Mouse (Mus musculus): ENCODE data around the gene Exog. TPM values are rescaled to one million over a fixed set of nuclear protein-coding genes. Genes with fewer than 3 reads are reported as not detected.

Gene Exog
- polyA plus RNA-seq, 1 experiment from 2014 or later = 24.8 TPM

GRCm38 (mm10) chr9:119455967-119456366, 11.2 kb downstream of the Exog start:
- Histone ChIP-seq H3K36me3 (ENCODE audit: insufficient read depth, low read length) (peaks cover 24% of the 10 kb centered on the region; the same call in 1 of the 2 replicates), H3K9me3 (ENCODE audit: low read length) (no peaks in the 10 kb centered on the region), H3K9ac (replicated peaks; ENCODE audit: low read length) (no peak overlapping the region), H3K4me2 (replicated peaks; ENCODE audit: low read depth, low read length) (no peak overlapping the region), H3K27ac (ENCODE audit: low read length) (no peak overlapping the region), H3K27me3 (ENCODE audit: insufficient read depth, low read length) (no peaks in the 10 kb centered on the region), H3K4me1 (ENCODE audit: insufficient read depth, low read length) (no peaks in the 10 kb centered on the region), H3K4me3 (ENCODE audit: low read length) (no peak overlapping the region)
- ATAC-seq (ENCODE audit: low FRiP score, low TSS enrichment) = no peak
- 87% methylated on average over 14 of the region's 14 CpGs for whole genome bisulfite sequencing

- H3K36me3 ChIP-seq (ENCODE audit: insufficient read depth, low read length) = peaks cover 14% of the 10 kb centered on the region
Measured at GRCm38 (mm10) chr9:119457122-119457521, 12.4 kb downstream of the Exog start.

GRCm38 (mm10) chr9:119460410-119460809, 15.7 kb downstream of the Exog start:
- 39% methylated on average over 8 of the region's 8 CpGs for WGBS
- Histone ChIP-seq H3K36me3 (ENCODE audit: insufficient read depth, low read length) (peaks cover 31% of the 10 kb centered on the region), H3K27ac (ENCODE audit: low read length) (no peak overlapping the region), H3K9ac (replicated peaks; ENCODE audit: low read length) (no peak overlapping the region), H3K27me3 (ENCODE audit: insufficient read depth, low read length) (no peaks in the 10 kb centered on the region), H3K9me3 (ENCODE audit: low read length) (no peaks in the 10 kb centered on the region), H3K4me3 (ENCODE audit: low read length) (no peak overlapping the region), H3K4me1 (ENCODE audit: insufficient read depth, low read length) (no peaks in the 10 kb centered on the region), H3K4me2 (replicated peaks; ENCODE audit: low read depth, low read length) (no peak overlapping the region)
- ATAC-seq (ENCODE audit: low FRiP score, low TSS enrichment) = no peak

More at GRCm38 (mm10) chr9:119457122-119457521, 12.4 kb downstream of the Exog start:
- no peak for ATAC-seq (ENCODE audit: low FRiP score, low TSS enrichment)
- no peaks in the 10 kb centered on the region for H3K4me1 ChIP-seq (ENCODE audit: insufficient read depth, low read length)
- no peak overlapping the region for H3K9ac ChIP-seq (replicated peaks; ENCODE audit: low read length)
- no peaks in the 10 kb centered on the region for H3K9me3 ChIP-seq (ENCODE audit: low read length)
- no peak overlapping the region for H3K4me2 ChIP-seq (replicated peaks; ENCODE audit: low read depth, low read length)
- H3K27me3 ChIP-seq (ENCODE audit: insufficient read depth, low read length) = no peaks in the 10 kb centered on the region
- WGBS = 85% methylated on average over 14 of the region's 14 CpGs
- H3K27ac ChIP-seq (ENCODE audit: low read length) = no peak overlapping the region
- H3K4me3 ChIP-seq (ENCODE audit: low read length) = no peak overlapping the region

GRCm38 (mm10) chr9:119465056-119465455, 20.3 kb downstream of the Exog start:
- no peak for ATAC-seq (ENCODE audit: low FRiP score, low TSS enrichment)
- Histone ChIP-seq H3K27ac (ENCODE audit: low read length) (no peak overlapping the region), H3K4me1 (ENCODE audit: insufficient read depth, low read length) (no peaks in the 10 kb centered on the region), H3K9me3 (ENCODE audit: low read length) (no peaks in the 10 kb centered on the region), H3K4me2 (replicated peaks; ENCODE audit: low read depth, low read length) (no peak overlapping the region), H3K27me3 (ENCODE audit: insufficient read depth, low read length) (no peaks in the 10 kb centered on the region), H3K36me3 (ENCODE audit: insufficient read depth, low read length) (peaks cover 41% of the 10 kb centered on the region), H3K9ac (replicated peaks; ENCODE audit: low read length) (no peak overlapping the region), H3K4me3 (ENCODE audit: low read length) (no peak overlapping the region)
- whole genome bisulfite sequencing = 93% methylated on average over 6 of the region's 6 CpGs

GRCm38 (mm10) chr9:119465595-119465994, 20.9 kb downstream of the Exog start:
- H3K4me3 ChIP-seq (ENCODE audit: low read length) = no peak overlapping the region
- H3K9me3 ChIP-seq (ENCODE audit: low read length) = no peaks in the 10 kb centered on the region
- no peak overlapping the region for H3K4me2 ChIP-seq (replicated peaks; ENCODE audit: low read depth, low read length)
- WGBS = 61% methylated on average over 7 of the region's 7 CpGs
- H3K27ac ChIP-seq (ENCODE audit: low read length) = no peak overlapping the region
- peak; percentile 78 for ATAC-seq (ENCODE audit: low FRiP score, low TSS enrichment)
- no peaks in the 10 kb centered on the region for H3K4me1 ChIP-seq (ENCODE audit: insufficient read depth, low read length)
- peaks cover 41% of the 10 kb centered on the region for H3K36me3 ChIP-seq (ENCODE audit: insufficient read depth, low read length)
- H3K27me3 ChIP-seq (ENCODE audit: insufficient read depth, low read length) = no peaks in the 10 kb centered on the region
- no peak overlapping the region for H3K9ac ChIP-seq (replicated peaks; ENCODE audit: low read length)

- Histone ChIP-seq H3K36me3 (ENCODE audit: insufficient read depth, low read length) (peaks cover 19% of the 10 kb centered on the region), H3K4me1 (ENCODE audit: insufficient read depth, low read length) (0 out of 2 replicates have a peak, but pooled peaks cover 6% of the 10 kb centered on the region), H3K9me3 (ENCODE audit: low read length) (no peaks in the 10 kb centered on the region), H3K4me2 (replicated peaks; ENCODE audit: low read depth, low read length) (no peak overlapping the region), H3K9ac (replicated peaks; ENCODE audit: low read length) (no peak overlapping the region), H3K27ac (ENCODE audit: low read length) (no peak overlapping the region), H3K4me3 (ENCODE audit: low read length) (no peak overlapping the region), H3K27me3 (ENCODE audit: insufficient read depth, low read length) (no peaks in the 10 kb centered on the region)
- ATAC-seq (ENCODE audit: low FRiP score, low TSS enrichment) = no peak
- 75% methylated on average over 8 of the region's 8 CpGs for WGBS
Measured at GRCm38 (mm10) chr9:119469691-119470353, 25.1 kb downstream of the Exog start.

GRCm38 (mm10) chr9:119472412-119472918, 27.7 kb downstream of the Exog start:
- Histone ChIP-seq H3K4me3 (ENCODE audit: low read length) (no peak overlapping the region), H3K4me1 (ENCODE audit: insufficient read depth, low read length) (peaks cover 8% of the 10 kb centered on the region), H3K4me2 (replicated peaks; ENCODE audit: low read depth, low read length) (no peak overlapping the region), H3K27me3 (ENCODE audit: insufficient read depth, low read length) (no peaks in the 10 kb centered on the region), H3K36me3 (ENCODE audit: insufficient read depth, low read length) (0 out of 2 replicates have a peak, but pooled peaks cover 3% of the 10 kb centered on the region), H3K27ac (ENCODE audit: low read length) (no peak overlapping the region), H3K9ac (replicated peaks; ENCODE audit: low read length) (no peak overlapping the region), H3K9me3 (ENCODE audit: low read length) (no peaks in the 10 kb centered on the region)
- WGBS = 68% methylated on average over 11 of the region's 11 CpGs
- ATAC-seq (ENCODE audit: low FRiP score, low TSS enrichment) = no peak

GRCm38 (mm10) chr9:119473011-119473410, 28.3 kb downstream of the Exog start:
- Histone ChIP-seq H3K4me3 (ENCODE audit: low read length) (no peak overlapping the region), H3K27ac (ENCODE audit: low read length) (no peak overlapping the region), H3K4me2 (replicated peaks; ENCODE audit: low read depth, low read length) (no peak overlapping the region), H3K27me3 (ENCODE audit: insufficient read depth, low read length) (no peaks in the 10 kb centered on the region), H3K4me1 (ENCODE audit: insufficient read depth, low read length) (peaks cover 14% of the 10 kb centered on the region), H3K36me3 (ENCODE audit: insufficient read depth, low read length) (no peaks in the 10 kb centered on the region), H3K9me3 (ENCODE audit: low read length) (no peaks in the 10 kb centered on the region), H3K9ac (replicated peaks; ENCODE audit: low read length) (no peak overlapping the region)
- ATAC-seq (ENCODE audit: low FRiP score, low TSS enrichment) = no peak
- WGBS = 100% methylated on average over 1 of the region's 1 CpGs

- H3K4me2 ChIP-seq (replicated peaks; ENCODE audit: low read depth, low read length) = no peak overlapping the region
- no peak overlapping the region for H3K9ac ChIP-seq (replicated peaks; ENCODE audit: low read length)
- ATAC-seq (ENCODE audit: low FRiP score, low TSS enrichment) = no peak
- no peak overlapping the region for H3K27ac ChIP-seq (ENCODE audit: low read length)
- H3K9me3 ChIP-seq (ENCODE audit: low read length) = no peaks in the 10 kb centered on the region
- WGBS = 70% methylated on average over 9 of the region's 9 CpGs
- H3K4me3 ChIP-seq (ENCODE audit: low read length) = no peak overlapping the region
- H3K27me3 ChIP-seq (ENCODE audit: insufficient read depth, low read length) = no peaks in the 10 kb centered on the region
- no peaks in the 10 kb centered on the region for H3K36me3 ChIP-seq (ENCODE audit: insufficient read depth, low read length)
- H3K4me1 ChIP-seq (ENCODE audit: insufficient read depth, low read length) = peaks cover 15% of the 10 kb centered on the region
Measured at GRCm38 (mm10) chr9:119473608-119474164, 28.9 kb downstream of the Exog start.
